Mouse (Mus musculus): ENCODE data around the gene Gnl2. TPM values are rescaled to one million over a fixed set of nuclear protein-coding genes. Genes with fewer than 3 reads are reported as not detected.

The Gnl2 gene
- 95.9 and 104 TPM in 2 replicates for polyA plus RNA-seq (2015; fragmentation: Nextera tagmentation; extraction: Ambion mirVana)

- no peak for ATAC-seq
- 93% methylated on average over 10 of the region's 10 CpGs for WGBS
- no peaks in the 10 kb centered on the region for H3K9me3 ChIP-seq (replicated peaks; ENCODE audit: control insufficient read depth, low read length, poor library complexity, severe bottlenecking)
- H3K4me2 ChIP-seq (ENCODE audit: low read length) = no peak within 1 kb of the TSS
- H3K27ac ChIP-seq (ENCODE audit: low read length) = no peak within 1 kb of the TSS
- no peaks in the 10 kb centered on the region for H3K4me1 ChIP-seq (ENCODE audit: control insufficient read depth, insufficient read depth, low read length)
- H3K4me3 ChIP-seq (ENCODE audit: low read depth, low read length) = no peak within 1 kb of the TSS
- no peak within 1 kb of the TSS for H3K9ac ChIP-seq (ENCODE audit: low read depth, low read length)
- H3K36me3 ChIP-seq (ENCODE audit: control insufficient read depth, insufficient read depth, low read length) = no peaks in the 10 kb centered on the region
- H3K27me3 ChIP-seq (ENCODE audit: control insufficient read depth, insufficient read depth, low read depth, low read length) = no peaks in the 10 kb centered on the region
Measured at GRCm38 (mm10) chr4:125015806-125016635, at the start of gene Gnl2. Gnl2 (plus strand) TSS chr4:125016585.

- WGBS = 60% methylated on average over 6 of the region's 6 CpGs
- Histone ChIP-seq H3K4me1 (ENCODE audit: control insufficient read depth, insufficient read depth, low read length) (peaks cover 15% of the 10 kb centered on the region), H3K27me3 (ENCODE audit: control insufficient read depth, insufficient read depth, low read depth, low read length) (no peaks in the 10 kb centered on the region)
Measured at GRCm38 (mm10) chr4:124968711-124969110, 47.7 kb upstream of the Gnl2 start.

GRCm38 (mm10) chr4:124969219-124969848 is 47.1 kb upstream of the Gnl2 start:
- Histone ChIP-seq H3K4me2 (ENCODE audit: low read length) (no peak overlapping the region), H3K9me3 (replicated peaks; ENCODE audit: control insufficient read depth, low read length, poor library complexity, severe bottlenecking) (no peaks in the 10 kb centered on the region), H3K27ac (ENCODE audit: low read length) (no peak overlapping the region), H3K4me1 (ENCODE audit: control insufficient read depth, insufficient read depth, low read length) (peaks cover 15% of the 10 kb centered on the region), H3K9ac (ENCODE audit: low read depth, low read length) (no peak overlapping the region), H3K36me3 (ENCODE audit: control insufficient read depth, insufficient read depth, low read length) (no peaks in the 10 kb centered on the region), H3K27me3 (ENCODE audit: control insufficient read depth, insufficient read depth, low read depth, low read length) (no peaks in the 10 kb centered on the region), H3K4me3 (ENCODE audit: low read depth, low read length) (no peak overlapping the region)
- ATAC-seq = no peak
- 76% methylated on average over 7 of the region's 7 CpGs for WGBS

More at GRCm38 (mm10) chr4:124968711-124969110, 47.7 kb upstream of the Gnl2 start:
- ATAC-seq = no peak
- Histone ChIP-seq H3K4me2 (ENCODE audit: low read length) (no peak overlapping the region), H3K36me3 (ENCODE audit: control insufficient read depth, insufficient read depth, low read length) (no peaks in the 10 kb centered on the region), H3K4me3 (ENCODE audit: low read depth, low read length) (no peak overlapping the region), H3K9me3 (replicated peaks; ENCODE audit: control insufficient read depth, low read length, poor library complexity, severe bottlenecking) (no peaks in the 10 kb centered on the region), H3K27ac (ENCODE audit: low read length) (no peak overlapping the region), H3K9ac (ENCODE audit: low read depth, low read length) (no peak overlapping the region)

- WGBS = 70% methylated on average over 11 of the region's 11 CpGs
- peak; percentile 37; the same call in 1 of the 2 replicates for ATAC-seq
- no peak overlapping the region for H3K4me3 ChIP-seq (ENCODE audit: low read depth, low read length)
Measured at GRCm38 (mm10) chr4:124970194-124970593, 46.2 kb upstream of the Gnl2 start.

GRCm38 (mm10) chr4:124970677-124971076 is 45.7 kb upstream of the Gnl2 start:
- Histone ChIP-seq H3K27ac (ENCODE audit: low read length) (peak overlapping the region; percentile 72), H3K4me1 (ENCODE audit: control insufficient read depth, insufficient read depth, low read length) (peaks cover 11% of the 10 kb centered on the region), H3K36me3 (ENCODE audit: control insufficient read depth, insufficient read depth, low read length) (no peaks in the 10 kb centered on the region), H3K4me3 (ENCODE audit: low read depth, low read length) (no peak overlapping the region), H3K4me2 (ENCODE audit: low read length) (no peak overlapping the region; the same call in 1 of the 2 replicates), H3K9ac (ENCODE audit: low read depth, low read length) (no peak overlapping the region), H3K9me3 (replicated peaks; ENCODE audit: control insufficient read depth, low read length, poor library complexity, severe bottlenecking) (no peaks in the 10 kb centered on the region), H3K27me3 (ENCODE audit: control insufficient read depth, insufficient read depth, low read depth, low read length) (no peaks in the 10 kb centered on the region)
- WGBS = 21% methylated on average over 5 of the region's 5 CpGs
- ATAC-seq = peak; percentile 79

More at GRCm38 (mm10) chr4:124970194-124970593, 46.2 kb upstream of the Gnl2 start:
- no peak overlapping the region; the same call in 1 of the 2 replicates for H3K4me2 ChIP-seq (ENCODE audit: low read length)
- H3K27me3 ChIP-seq (ENCODE audit: control insufficient read depth, insufficient read depth, low read depth, low read length) = no peaks in the 10 kb centered on the region
- H3K4me1 ChIP-seq (ENCODE audit: control insufficient read depth, insufficient read depth, low read length) = peaks cover 15% of the 10 kb centered on the region
- H3K36me3 ChIP-seq (ENCODE audit: control insufficient read depth, insufficient read depth, low read length) = no peaks in the 10 kb centered on the region
- no peak overlapping the region for H3K9ac ChIP-seq (ENCODE audit: low read depth, low read length)
- H3K9me3 ChIP-seq (replicated peaks; ENCODE audit: control insufficient read depth, low read length, poor library complexity, severe bottlenecking) = no peaks in the 10 kb centered on the region
- peak overlapping the region; percentile 72 for H3K27ac ChIP-seq (ENCODE audit: low read length)

- H3K9ac ChIP-seq (ENCODE audit: low read depth, low read length) = no peak overlapping the region
- H3K4me1 ChIP-seq (ENCODE audit: control insufficient read depth, insufficient read depth, low read length) = peaks cover 11% of the 10 kb centered on the region
- no peak overlapping the region for H3K4me3 ChIP-seq (ENCODE audit: low read depth, low read length)
- ATAC-seq = no peak
- no peaks in the 10 kb centered on the region for H3K27me3 ChIP-seq (ENCODE audit: control insufficient read depth, insufficient read depth, low read depth, low read length)
- peak overlapping the region; percentile 62 for H3K27ac ChIP-seq (ENCODE audit: low read length)
- no peak overlapping the region for H3K4me2 ChIP-seq (ENCODE audit: low read length)
- H3K36me3 ChIP-seq (ENCODE audit: control insufficient read depth, insufficient read depth, low read length) = no peaks in the 10 kb centered on the region
- 83% methylated on average over 8 of the region's 8 CpGs for WGBS
- no peaks in the 10 kb centered on the region for H3K9me3 ChIP-seq (replicated peaks; ENCODE audit: control insufficient read depth, low read length, poor library complexity, severe bottlenecking)
Measured at GRCm38 (mm10) chr4:124971094-124971493, 45.3 kb upstream of the Gnl2 start.

GRCm38 (mm10) chr4:124972316-124972715 is 44.1 kb upstream of the Gnl2 start:
- Histone ChIP-seq H3K4me2 (ENCODE audit: low read length) (no peak overlapping the region), H3K4me3 (ENCODE audit: low read depth, low read length) (no peak overlapping the region), H3K27me3 (ENCODE audit: control insufficient read depth, insufficient read depth, low read depth, low read length) (no peaks in the 10 kb centered on the region), H3K9me3 (replicated peaks; ENCODE audit: control insufficient read depth, low read length, poor library complexity, severe bottlenecking) (no peaks in the 10 kb centered on the region), H3K36me3 (ENCODE audit: control insufficient read depth, insufficient read depth, low read length) (no peaks in the 10 kb centered on the region), H3K9ac (ENCODE audit: low read depth, low read length) (no peak overlapping the region), H3K27ac (ENCODE audit: low read length) (no peak overlapping the region), H3K4me1 (ENCODE audit: control insufficient read depth, insufficient read depth, low read length) (peaks cover 11% of the 10 kb centered on the region)
- 73% methylated on average over 9 of the region's 9 CpGs for WGBS
- ATAC-seq = no peak

GRCm38 (mm10) chr4:124973296-124973695 is 43.1 kb upstream of the Gnl2 start:
- no peaks in the 10 kb centered on the region for H3K9me3 ChIP-seq (replicated peaks; ENCODE audit: control insufficient read depth, low read length, poor library complexity, severe bottlenecking)
- no peak overlapping the region for H3K9ac ChIP-seq (ENCODE audit: low read depth, low read length)
- no peak overlapping the region for H3K27ac ChIP-seq (ENCODE audit: low read length)
- WGBS = 85% methylated on average over 2 of the region's 2 CpGs
- H3K4me1 ChIP-seq (ENCODE audit: control insufficient read depth, insufficient read depth, low read length) = peaks cover 11% of the 10 kb centered on the region
- no peak overlapping the region for H3K4me3 ChIP-seq (ENCODE audit: low read depth, low read length)
- ATAC-seq = no peak
- H3K36me3 ChIP-seq (ENCODE audit: control insufficient read depth, insufficient read depth, low read length) = no peaks in the 10 kb centered on the region
- H3K4me2 ChIP-seq (ENCODE audit: low read length) = no peak overlapping the region
- H3K27me3 ChIP-seq (ENCODE audit: control insufficient read depth, insufficient read depth, low read depth, low read length) = no peaks in the 10 kb centered on the region

GRCm38 (mm10) chr4:124978201-124978600 is 38.2 kb upstream of the Gnl2 start:
- Histone ChIP-seq H3K4me2 (ENCODE audit: low read length) (no peak overlapping the region), H3K4me1 (ENCODE audit: control insufficient read depth, insufficient read depth, low read length) (no peaks in the 10 kb centered on the region), H3K27ac (ENCODE audit: low read length) (no peak overlapping the region), H3K27me3 (ENCODE audit: control insufficient read depth, insufficient read depth, low read depth, low read length) (peaks cover 4% of the 10 kb centered on the region), H3K9ac (ENCODE audit: low read depth, low read length) (no peak overlapping the region), H3K4me3 (ENCODE audit: low read depth, low read length) (no peak overlapping the region), H3K9me3 (replicated peaks; ENCODE audit: control insufficient read depth, low read length, poor library complexity, severe bottlenecking) (no peaks in the 10 kb centered on the region), H3K36me3 (ENCODE audit: control insufficient read depth, insufficient read depth, low read length) (no peaks in the 10 kb centered on the region)
- 49% methylated on average over 5 of the region's 5 CpGs for WGBS
- ATAC-seq = no peak
